Mouse (Mus musculus) MEL (cell line): ENCODE data around the gene Phf21a. TPM values are rescaled to one million over a fixed set of nuclear protein-coding genes. Genes with fewer than 3 reads are reported as not detected.
"Not testable (repeated sequence)": the region's sequence is repeated elsewhere in the genome, so short reads cannot be mapped to it uniquely, and the experiment has no call there.

Experiments used
- DNase-seq: peaks from one replicate; pipeline ENCODE4 v3.0.0; 2011; ENCODE audit warnings: low read depth, low spot score
- H3K27ac ChIP-seq: 2 replicates; pipeline ENCODE4 v1.5.1; 2012; ENCODE audit warnings: low read depth, mild to moderate bottlenecking, control low read depth, low read length, moderate library complexity; ENCODE audit not compliant: control insufficient read depth
- H3K27me3 ChIP-seq, 2 experiments: fragments of 150-350 bp in 1 of 2; sonication (generic) in 1 of 2; 2 replicates each; pipeline ENCODE4 v1.6.1; 2012; ENCODE audit warnings: low read length in 2 of 2, mild to moderate bottlenecking in 2 of 2, improper control_type of control experiment in 1 of 2, moderate library complexity in 1 of 2; ENCODE audit not compliant: insufficient read depth in 2 of 2, control insufficient read depth in 1 of 2
- H3K36me3 ChIP-seq, 2 experiments: 2 replicates each; pipeline ENCODE4 v1.6.1; 2012 to 2014; ENCODE audit warnings: low read length in 2 of 2, improper control_type of control experiment in 1 of 2, inconsistent platforms in 1 of 2, mild to moderate bottlenecking in 1 of 2; ENCODE audit not compliant: insufficient read depth in 2 of 2, control insufficient read depth in 1 of 2
- H3K4me1 ChIP-seq, 2 experiments: fragments of 150-350 bp in 1 of 2; sonication (generic) in 1 of 2; 2 replicates each; pipeline ENCODE4 v1.6.1; 2012; ENCODE audit warnings: low read length in 2 of 2, improper control_type of control experiment in 1 of 2, mild to moderate bottlenecking in 1 of 2; ENCODE audit not compliant: insufficient read depth in 2 of 2, control insufficient read depth in 1 of 2
- H3K4me3 ChIP-seq, 2 experiments: fragments of 150-350 bp in 1 of 2; sonication (generic) in 1 of 2; 2 replicates each; pipeline ENCODE4 v1.5.1; 2012; ENCODE audit warnings: low read depth in 2 of 2, low read length in 2 of 2, mild to moderate bottlenecking in 2 of 2, moderate library complexity in 2 of 2, control low read depth in 1 of 2, improper control_type of control experiment in 1 of 2; ENCODE audit not compliant: control insufficient read depth in 1 of 2, insufficient read depth in 1 of 2
- H3K79me2 ChIP-seq: 2 replicates; pipeline ENCODE4 v1.6.1; 2012; ENCODE audit warnings: mild to moderate bottlenecking, low read length, moderate library complexity; ENCODE audit not compliant: control insufficient read depth, poor library complexity, insufficient read depth
- H3K9ac ChIP-seq: 2 replicates; pipeline ENCODE4 v1.6.1; 2012; ENCODE audit warnings: low read depth, mild to moderate bottlenecking, control low read depth, low read length, moderate library complexity; ENCODE audit not compliant: control insufficient read depth, poor library complexity, severe bottlenecking
- H3K9me3 ChIP-seq: fragments of 150-350 bp; sonication (generic); replicated peaks from 2 replicates; pipeline ENCODE4 v1.6.1; 2012; ENCODE audit warnings: mild to moderate bottlenecking, low read length, improper control_type of control experiment, moderate library complexity; ENCODE audit not compliant: insufficient read depth
- BHLHE40 ChIP-seq: IDR thresholded peaks from 2 replicates; pipeline ENCODE4 v1.6.1; 2012; ENCODE audit warnings: low read depth, mild to moderate bottlenecking, inconsistent platforms, low read length, improper control_type of control experiment, borderline replicate concordance
- EP300 ChIP-seq, 2 experiments: IDR thresholded peaks; 2 replicates each; pipeline ENCODE4 v1.6.1; 2011; ENCODE audit warnings: improper control_type of control experiment in 2 of 2, low read length in 2 of 2, low read depth in 1 of 2, mild to moderate bottlenecking in 1 of 2
- ETS1 ChIP-seq: IDR thresholded peaks from 2 replicates; pipeline ENCODE4 v1.6.1; 2012; ENCODE audit warnings: low read depth, mild to moderate bottlenecking, inconsistent platforms, low read length, improper control_type of control experiment, moderate library complexity
- KAT2A ChIP-seq: conservative IDR thresholded peaks from 2 replicates; pipeline ENCODE4 v1.6.1; 2012; ENCODE audit warnings: low read depth, low read length, improper control_type of control experiment, inconsistent platforms
- MEF2A ChIP-seq: IDR thresholded peaks from 2 replicates; pipeline ENCODE4 v1.6.1; 2014; ENCODE audit warnings: low read depth, mild to moderate bottlenecking, inconsistent platforms, low read length, improper control_type of control experiment; ENCODE audit not compliant: poor library complexity, insufficient replicate concordance, severe bottlenecking; ENCODE audit errors: extremely low read depth
- MXI1 ChIP-seq: IDR thresholded peaks from 2 replicates; pipeline ENCODE4 v1.6.1; 2011; ENCODE audit warnings: mild to moderate bottlenecking, low read depth, low read length, improper control_type of control experiment
- NRF1 ChIP-seq: IDR thresholded peaks from 2 replicates; pipeline ENCODE4 v1.6.1; 2014; ENCODE audit warnings: low read depth, mild to moderate bottlenecking, inconsistent platforms, low read length, improper control_type of control experiment, moderate library complexity; ENCODE audit not compliant: poor library complexity, insufficient read depth, severe bottlenecking
- POLR2AphosphoS2 ChIP-seq: IDR thresholded peaks from 2 replicates; pipeline ENCODE4 v1.6.1; 2011; ENCODE audit warnings: low read length, improper control_type of control experiment
- RCOR1 ChIP-seq: IDR thresholded peaks from 2 replicates; pipeline ENCODE4 v1.6.1; 2012; ENCODE audit warnings: low read depth, mild to moderate bottlenecking, inconsistent platforms, low read length, improper control_type of control experiment
- UBTF ChIP-seq: IDR thresholded peaks from 2 replicates; pipeline ENCODE4 v1.6.1; 2012; ENCODE audit warnings: low read depth, mild to moderate bottlenecking, inconsistent platforms, low read length, improper control_type of control experiment, moderate library complexity, borderline replicate concordance; ENCODE audit not compliant: insufficient read depth
- USF2 ChIP-seq, 2 experiments: IDR thresholded peaks; 2 replicates each; pipeline ENCODE4 v1.6.1; 2011 to 2012; ENCODE audit warnings: improper control_type of control experiment in 2 of 2, low read length in 2 of 2, borderline replicate concordance in 1 of 2, inconsistent platforms in 1 of 2, low read depth in 1 of 2, mild to moderate bottlenecking in 1 of 2; ENCODE audit not compliant: insufficient read depth in 1 of 2
- ZC3H11A ChIP-seq: IDR thresholded peaks from 2 replicates; pipeline ENCODE4 v1.6.1; 2012; ENCODE audit warnings: low read depth, mild to moderate bottlenecking, inconsistent platforms, low read length, improper control_type of control experiment
- ZKSCAN1 ChIP-seq: IDR thresholded peaks from 2 replicates; pipeline ENCODE4 v1.6.1; 2012; ENCODE audit warnings: low read depth, mild to moderate bottlenecking, inconsistent platforms, low read length, improper control_type of control experiment, moderate library complexity
- ZMIZ1 ChIP-seq: IDR thresholded peaks from 2 replicates; pipeline ENCODE4 v1.6.1; 2012; ENCODE audit warnings: low read depth, mild to moderate bottlenecking, inconsistent platforms, low read length, improper control_type of control experiment, moderate library complexity
- ZNF384 ChIP-seq: IDR thresholded peaks from 2 replicates; pipeline ENCODE4 v1.6.1; 2012; ENCODE audit warnings: low read depth, mild to moderate bottlenecking, inconsistent platforms, low read length, improper control_type of control experiment
- polyA plus RNA-seq, 2 experiments: library from polyadenylated mRNA; stranded (reverse) in 1 of 2; unstranded in 1 of 2; fragments of >175 nt in 1 of 2; fragments of >200 nt in 1 of 2; gene quantifications; 2 replicates each; pipeline versions ENCODE4 v1.2.1 to v1.2.4; 2012; ENCODE audit warnings: low replicate concordance in 2 of 2, low read depth in 1 of 2; ENCODE audit not compliant: insufficient read length in 2 of 2, insufficient read depth in 1 of 2, missing spikeins in 1 of 2
- total RNA-seq: library from RNA; depleted of rRNA; stranded (reverse); fragments of 300-350 nt; gene quantifications from 2 replicates; pipeline ENCODE4 v1.2.3, GENCODE M21; 2012

Gene Phf21a
- total and polyA plus RNA-seq, 3 experiments: 4.7 to 245 (median 15.6) TPM

GRCm38 (mm10) chr2:92143932-92144331, 51.0 kb downstream of the Phf21a start:
- TF ChIP-seq BHLHE40 (no peak), ZMIZ1 (no peak), EP300 (IDR thresholded peaks at IDR 0.05; ENCODE audit: low read depth in 1 of 2, low read length in 2 of 2) (no peak), POLR2AphosphoS2 (no peak), KAT2A (no peak), MEF2A (no peak), ZNF384 (no peak), RCOR1 (no peak), MXI1 (no peak), ZC3H11A (no peak), ZKSCAN1 (no peak), UBTF (no peak), USF2 (IDR thresholded peaks at IDR 0.05; ENCODE audit: borderline replicate concordance in 1 of 2, insufficient read depth in 1 of 2, low read depth in 1 of 2, low read length in 2 of 2) (no peak), NRF1 (no peak)
- DNase-seq: no peak
- H3K36me3 ChIP-seq: no peaks in the 10 kb centered on the region
- H3K27me3 ChIP-seq: peaks cover 2 to 8% of the 10 kb centered on the region in 2 experiments; a peak in 3 of 4 replicates
- H3K4me3 ChIP-seq: no peak overlapping the region
- no peak overlapping the region for H3K9ac ChIP-seq
- H3K79me2 ChIP-seq: no peaks in the 10 kb centered on the region
- no peak overlapping the region for H3K27ac ChIP-seq
- H3K9me3 ChIP-seq: no peaks in the 10 kb centered on the region
- no peaks in the 10 kb centered on the region; a peak in 1 of 4 replicates for H3K4me1 ChIP-seq

- not testable (repeated sequence) for H3K4me1 ChIP-seq, H3K36me3 ChIP-seq, H3K27ac ChIP-seq, H3K27me3 ChIP-seq
- peak; percentile 23; the same call in 1 of the 2 replicates for TF ChIP-seq ETS1
- TF ChIP-seq, all 39 proteins: peak for 1; not testable (repeated sequence) for 38
- not testable (repeated sequence) for H3K79me2 ChIP-seq, H3K4me3 ChIP-seq, H3K9me3 ChIP-seq, H3K9ac ChIP-seq
- peak; percentile 40 for DNase-seq
These were observed 55.2 kb downstream of the Phf21a start for GRCm38 (mm10) chr2:92147925-92148750.
